Comparison of ENCODE assay signal across 18 mouse cellular contexts in genomic region chr3:84681699-84682098, GRCm38 (mm10). TPM values are rescaled to one million over a fixed set of nuclear protein-coding genes. Genes with fewer than 3 reads are reported as not detected.
DNase-seq lines count a peak whose midpoint lies in the region; ATAC-seq and TF ChIP-seq lines count a peak whose summit lies in the region.
"Had no signal": no experiment of that assay in that cellular context is flagged by ENCODE, and none has a peak within 500 bp of the region (broad histone marks: within the 10 kb centered on the region; RNA-seq: fewer than 3 reads in every experiment).

No protein-coding gene starts in this region.

- no peaks in the 10 kb centered on the region for H3K36me3 ChIP-seq in kidney, embryonic 15.5 days
- no peaks in the 10 kb centered on the region for H3K36me3 ChIP-seq in kidney, embryonic 16.5 days (ENCODE audit: insufficient read depth, low read length)
- no peaks in the 10 kb centered on the region for H3K36me3 ChIP-seq in small intestine, adult 2 months (ENCODE audit: control insufficient read depth, insufficient read depth, low read length)
- H3K36me3 ChIP-seq: embryonic facial prominence, embryonic 15.5 days; forebrain, embryonic 12.5 days; limb, embryonic 12.5 days; liver, embryonic 15.5 days; midbrain, embryonic 12.5 days; stomach, embryonic 15.5 days had no signal

- H3K9me3 ChIP-seq in kidney, embryonic 15.5 days (replicated peaks), result no peaks in the 10 kb centered on the region
- H3K9me3 ChIP-seq in kidney, embryonic 16.5 days (ENCODE audit: low read length), result no peaks in the 10 kb centered on the region
- H3K9me3 ChIP-seq: embryonic facial prominence, embryonic 15.5 days; forebrain, embryonic 12.5 days; limb, embryonic 12.5 days; liver, embryonic 15.5 days; midbrain, embryonic 12.5 days; stomach, embryonic 15.5 days had no signal

- H3K4me1 ChIP-seq in kidney, embryonic 15.5 days, result peaks cover 4% of the 10 kb centered on the region; the same call in 1 of the 2 replicates
- H3K4me1 ChIP-seq in kidney, embryonic 16.5 days (ENCODE audit: insufficient read depth, low read length), result no peaks in the 10 kb centered on the region
- no peaks in the 10 kb centered on the region; the same call in 1 of the 2 replicates for H3K4me1 ChIP-seq in small intestine, adult 2 months (ENCODE audit: control insufficient read depth, insufficient read depth, insufficient read length, low read length)
- H3K4me1 ChIP-seq: embryonic facial prominence, embryonic 15.5 days; forebrain, embryonic 12.5 days; limb, embryonic 12.5 days; liver, embryonic 15.5 days; midbrain, embryonic 12.5 days; stomach, embryonic 15.5 days had no signal

- H3K27ac ChIP-seq in kidney, embryonic 15.5 days, result no peak overlapping the region
- no peak overlapping the region for H3K27ac ChIP-seq in kidney, embryonic 16.5 days (ENCODE audit: low read length)
- peak overlapping the region; percentile 31; the same call in 1 of the 2 replicates for H3K27ac ChIP-seq in small intestine, adult 2 months (ENCODE audit: insufficient read depth, low read depth, low read length)
- H3K27ac ChIP-seq: embryonic facial prominence, embryonic 15.5 days; forebrain, embryonic 12.5 days; limb, embryonic 12.5 days; liver, embryonic 15.5 days; midbrain, embryonic 12.5 days; stomach, embryonic 15.5 days had no signal

- no peak overlapping the region for H3K4me3 ChIP-seq in kidney, embryonic 15.5 days (replicated peaks)
- H3K4me3 ChIP-seq in kidney, embryonic 16.5 days (ENCODE audit: low read length), result no peak overlapping the region
- no peak overlapping the region for H3K4me3 ChIP-seq in small intestine, adult 2 months (ENCODE audit: low read depth, low read length)
- H3K4me3 ChIP-seq: embryonic facial prominence, embryonic 15.5 days; forebrain, embryonic 12.5 days; limb, embryonic 12.5 days; liver, embryonic 15.5 days; midbrain, embryonic 12.5 days; stomach, embryonic 15.5 days had no signal

- 0 out of 2 replicates have a peak, but pooled peaks have one; percentile 25 for ATAC-seq in kidney, embryonic 15.5 days (replicated peaks; ENCODE audit: low FRiP score)
- ATAC-seq in kidney, embryonic 16.5 days (ENCODE audit: low FRiP score, low TSS enrichment), result no peak

- WGBS in kidney, embryonic 15.5 days, result 76% methylated on average over 8 of the region's 8 CpGs
- WGBS in kidney, embryonic 16.5 days, result 77% methylated on average over 8 of the region's 8 CpGs
- 71% methylated on average over 8 of the region's 8 CpGs for WGBS in small intestine, adult 2 months

- H3K4me2 ChIP-seq in kidney, embryonic 15.5 days, result no peak overlapping the region
- no peak overlapping the region for H3K4me2 ChIP-seq in kidney, embryonic 16.5 days (replicated peaks; ENCODE audit: low read depth, low read length)
- H3K4me2 ChIP-seq: embryonic facial prominence, embryonic 15.5 days; forebrain, embryonic 12.5 days; limb, embryonic 12.5 days; liver, embryonic 15.5 days; midbrain, embryonic 12.5 days; stomach, embryonic 15.5 days had no signal

- no peak overlapping the region for H3K9ac ChIP-seq in kidney, embryonic 15.5 days
- no peak overlapping the region for H3K9ac ChIP-seq in kidney, embryonic 16.5 days (replicated peaks; ENCODE audit: low read length)
- H3K9ac ChIP-seq: embryonic facial prominence, embryonic 15.5 days; forebrain, embryonic 12.5 days; limb, embryonic 12.5 days; liver, embryonic 15.5 days; midbrain, embryonic 12.5 days; stomach, embryonic 15.5 days had no signal

- H3K27me3 ChIP-seq in kidney, embryonic 15.5 days, result no peaks in the 10 kb centered on the region
- H3K27me3 ChIP-seq in kidney, embryonic 16.5 days (ENCODE audit: insufficient read depth, low read length), result no peaks in the 10 kb centered on the region
- no peaks in the 10 kb centered on the region for H3K27me3 ChIP-seq in small intestine, adult 2 months (ENCODE audit: control insufficient read depth, insufficient read depth, low read length)
- H3K27me3 ChIP-seq: embryonic facial prominence, embryonic 15.5 days; forebrain, embryonic 12.5 days; liver, embryonic 15.5 days; stomach, embryonic 15.5 days had no signal

- no peak for TF ChIP-seq CTCF in small intestine, adult 2 months (IDR thresholded peaks at IDR 0.05; ENCODE audit: extremely low read depth, insufficient read length, insufficient replicate concordance, low read depth, low read length)

- no peak for TF ChIP-seq POLR2A in small intestine, adult 2 months (IDR thresholded peaks at IDR 0.05; ENCODE audit: low read depth, low read length)

- DNase-seq in induced T-regulatory cell, adult 2 months (ENCODE audit: low read depth), result peak; percentile 88
- peak; percentile 71 for DNase-seq in thymus, postnatal 4 days
- DNase-seq in testis, postnatal 10 days (ENCODE audit: low spot score), result no peak
- DNase-seq in ovary, postnatal 10 days (ENCODE audit: low spot score), result no peak
- no peak for DNase-seq in left cerebral cortex, adult 9 months (ENCODE audit: low spot score in 2 of 2)
- DNase-seq: adrenal gland, postnatal 14 days; cerebellum, adult 9-11 months; kidney, postnatal 14 days; right cerebral cortex, postnatal 25 days had no signal

RNA-seq across cellular contexts. Expression of gene Tmem154, which starts 15.7 kb away (rescaled TPM):
- 0.64 and 0.73 TPM in 2 replicates for polyA plus RNA-seq in kidney, embryonic 15.5 days (2015; fragmentation: Nextera tagmentation; extraction: Ambion mirVana)
- 0.82 and 0.89 TPM in 2 replicates for polyA plus RNA-seq in kidney, embryonic 16.5 days (2015; fragmentation: Nextera tagmentation; extraction: Ambion mirVana)
- 1.5 and 2.0 TPM in 2 replicates for polyA plus RNA-seq in small intestine, adult 2 months (2012; rRNA removed)

Comparison
In these comparisons a context has a peak if more than half of its experiments do, and no peak if none do; other contexts are left out.
1. DNase-seq: peak in induced T-regulatory cell, adult 2 months (single experiment) and thymus, postnatal 4 days (single experiment); none in testis, postnatal 10 days (single experiment), ovary, postnatal 10 days (single experiment) and left cerebral cortex, adult 9 months (0 of 2).